Mouse (Mus musculus): Measurements from ENCODE around the gene Slc2a9.

The Slc2a9 gene

GRCm38 (mm10) chr5:38372369-38372768 is 130.6 kb downstream of the Slc2a9 start:
- no peak for DNase-seq (ENCODE audit: low read depth)

GRCm38 (mm10) chr5:38371308-38371707 is 131.6 kb downstream of the Slc2a9 start:
- no peak for DNase-seq (ENCODE audit: low read depth)

GRCm38 (mm10) chr5:38366650-38367470 is 136.1 kb downstream of the Slc2a9 start:
- DNase-seq (ENCODE audit: low read depth): no peak

GRCm38 (mm10) chr5:38365521-38365920 is 137.4 kb downstream of the Slc2a9 start:
- no peak for DNase-seq (ENCODE audit: low read depth)

GRCm38 (mm10) chr5:38364396-38364795 is 138.5 kb downstream of the Slc2a9 start:
- DNase-seq (ENCODE audit: low read depth): no peak

GRCm38 (mm10) chr5:38359716-38360115 is 143.2 kb downstream of the Slc2a9 start:
- DNase-seq (ENCODE audit: low read depth): no peak

GRCm38 (mm10) chr5:38356927-38357326 is 146.0 kb downstream of the Slc2a9 start:
- no peak for DNase-seq (ENCODE audit: low read depth)

- no peak for DNase-seq (ENCODE audit: low read depth)
These were observed 152.5 kb downstream of the Slc2a9 start for GRCm38 (mm10) chr5:38350351-38350929.

GRCm38 (mm10) chr5:38346646-38347432 is 156.1 kb downstream of the Slc2a9 start:
- DNase-seq (ENCODE audit: low read depth): no peak

GRCm38 (mm10) chr5:38343101-38343500 is 159.8 kb downstream of the Slc2a9 start:
- DNase-seq (ENCODE audit: low read depth): no peak

GRCm38 (mm10) chr5:38334582-38334981 is 168.4 kb downstream of the Slc2a9 start:
- no peak for DNase-seq (ENCODE audit: low read depth)

- no peak for DNase-seq (ENCODE audit: low read depth)
These were observed 169.6 kb downstream of the Slc2a9 start for GRCm38 (mm10) chr5:38333381-38333780.

GRCm38 (mm10) chr5:38318966-38319786 is 183.8 kb downstream of the Slc2a9 start, which contains the start of gene Drd5:
Gene Drd5, plus strand, starts transcription at chr5:38319367.
- no peak for DNase-seq (ENCODE audit: low read depth)

GRCm38 (mm10) chr5:38309795-38310194 is 193.1 kb downstream of the Slc2a9 start:
- DNase-seq (ENCODE audit: low read depth): no peak

- DNase-seq (ENCODE audit: low read depth): peak; percentile 69
These were observed 194.1 kb downstream of the Slc2a9 start for GRCm38 (mm10) chr5:38308873-38309272.

GRCm38 (mm10) chr5:38307255-38308101 is 195.5 kb downstream of the Slc2a9 start:
- peak; percentile 91 for DNase-seq (ENCODE audit: low read depth)

GRCm38 (mm10) chr5:38305241-38305640 is 197.7 kb downstream of the Slc2a9 start:
- no peak for DNase-seq (ENCODE audit: low read depth)

GRCm38 (mm10) chr5:38302651-38303050 is 200.3 kb downstream of the Slc2a9 start:
- no peak for DNase-seq (ENCODE audit: low read depth)

- DNase-seq (ENCODE audit: low read depth): no peak
These were observed 201.1 kb downstream of the Slc2a9 start for GRCm38 (mm10) chr5:38301761-38302411.

All from induced T-regulatory cell, adult 2 months (primary cell).